Mouse (Mus musculus) T-cell, adult 66 days (primary cell): Measurements from ENCODE around the gene Olfr519. TPM values are rescaled to one million over a fixed set of nuclear protein-coding genes. Genes with fewer than 3 reads are reported as not detected.

ENCODE experiments used
- total RNA-seq, 2 experiments: library from RNA; stranded (reverse); gene quantifications; 3 replicates in 1 of 2; 4 replicates in 1 of 2; pipeline ENCODE4 v1.2.4; 2023

Olfr519 gene
- not detected for total RNA-seq

GRCm38 (mm10) chr7:108894320-108894719 lies at the start of gene Olfr519:
TSS of gene Olfr519 (minus strand) at chr7:108894420.

GRCm38 (mm10) chr7:108933794-108934731 lies 39.8 kb upstream of the Olfr519 start, which contains the start of gene Eif3f:
TSS of gene Eif3f (plus strand) at chr7:108934417.

GRCm38 (mm10) chr7:108929726-108930393 lies 35.6 kb upstream of the Olfr519 start, which contains the start of gene Nlrp10:
TSS of gene Nlrp10 (minus strand) at chr7:108930178.

GRCm38 (mm10) chr7:108884906-108885305 lies 9.3 kb downstream of the Olfr519 start, which contains the start of gene Olfr518:
TSS of gene Olfr518 (minus strand) at chr7:108885006.

GRCm38 (mm10) chr7:108872279-108872678 lies 21.9 kb downstream of the Olfr519 start, which contains the start of gene Olfr517:
TSS of gene Olfr517 (minus strand) at chr7:108872379.

GRCm38 (mm10) chr7:108850429-108850828 lies 43.8 kb downstream of the Olfr519 start, which contains the start of gene Olfr516:
TSS of gene Olfr516 (minus strand) at chr7:108850529.

Other genes starting within 250 kb of the Olfr519 start
- gene Olfr509, start 242.5 kb downstream of the Olfr519 start, total RNA-seq, result not detected
- gene Olfr510, start 228.0 kb downstream of the Olfr519 start, total RNA-seq, result not detected
- not detected for gene Olfr512, start 181.1 kb downstream of the Olfr519 start, total RNA-seq
- not detected for gene Olfr513, start 143.4 kb downstream of the Olfr519 start, total RNA-seq
- not detected for gene Olfr514, start 68.4 kb downstream of the Olfr519 start, total RNA-seq
- not detected for gene Olfr516, start 43.9 kb downstream of the Olfr519 start, total RNA-seq
- not detected for gene Olfr517, start 22.0 kb downstream of the Olfr519 start, total RNA-seq
- gene Olfr518, start 9.4 kb downstream of the Olfr519 start, total RNA-seq, result not detected
- gene Nlrp10, start 35.8 kb upstream of the Olfr519 start, total RNA-seq, result under 1 TPM; 0.24 to 0.47 TPM
- gene Eif3f, start 40.0 kb upstream of the Olfr519 start, total RNA-seq, result 100 to 1,000 TPM; 272 to 302 TPM
- gene Tub, start 55.9 kb upstream of the Olfr519 start, total RNA-seq, result 1 to 10 TPM in 1 of 2 experiments, under 1 TPM in 1; 0.84 to 1.9 TPM
- gene Ric3, start 188.9 kb upstream of the Olfr519 start, total RNA-seq, result under 1 TPM in 1 of 2 experiments, not detected in 1; 0.29 TPM